Mouse (Mus musculus) kidney, postnatal 0 days (tissue): ENCODE data around the gene Spg20. TPM values are rescaled to one million over a fixed set of nuclear protein-coding genes. Genes with fewer than 3 reads are reported as not detected.

Source experiments
- ATAC-seq: fragments of 200-750 bp; cut with Nextera tagmentation; replicated peaks from 2 replicates; pipeline ENCODE4 v1.8.0; 2017; ENCODE audit warnings: low read depth, moderate number of reproducible peaks, moderate TSS enrichment, moderate library complexity; ENCODE audit not compliant: low FRiP score
- DNase-seq: peaks from one replicate; pipeline ENCODE4 v3.0.0-alpha.2; 2016; ENCODE audit warnings: low spot score
- H3K27ac ChIP-seq: fragments of 300-500 bp; sonication (generic); 2 replicates; pipeline ENCODE4 v1.5.1; 2014; ENCODE audit warnings: mild to moderate bottlenecking
- H3K27me3 ChIP-seq: fragments of 300-500 bp; sonication (generic); 2 replicates; pipeline ENCODE4 v1.6.1; 2014; ENCODE audit warnings: low read length, mixed read lengths; ENCODE audit not compliant: insufficient read depth
- H3K36me3 ChIP-seq: fragments of 300-500 bp; sonication (generic); 2 replicates; pipeline ENCODE4 v1.6.1; 2014; ENCODE audit warnings: low read length, mixed read lengths; ENCODE audit not compliant: insufficient read depth
- H3K4me1 ChIP-seq: fragments of 300-500 bp; sonication (generic); replicated peaks from 2 replicates; pipeline ENCODE4 v1.6.1; 2014; ENCODE audit warnings: antibody characterized with exemption, low read length, mixed read lengths; ENCODE audit not compliant: insufficient read depth
- H3K4me2 ChIP-seq: fragments of 300-500 bp; sonication (generic); 2 replicates; pipeline ENCODE4 v1.6.1; 2014; ENCODE audit warnings: mild to moderate bottlenecking, low read length, moderate library complexity, mixed read lengths
- H3K4me3 ChIP-seq: fragments of 300-500 bp; sonication (generic); replicated peaks from 2 replicates; pipeline ENCODE4 v1.5.1; 2014; ENCODE audit warnings: low read depth, low read length
- H3K9ac ChIP-seq: fragments of 300-500 bp; sonication (generic); 2 replicates; pipeline ENCODE4 v1.6.1; 2014; ENCODE audit warnings: low read depth, low read length
- H3K9me3 ChIP-seq: fragments of 300-500 bp; sonication (generic); replicated peaks from 2 replicates; pipeline ENCODE4 v1.6.1; 2016; ENCODE audit warnings: low read length, inconsistent platforms, mixed read lengths
- CTCF ChIP-seq: IDR thresholded peaks from 2 replicates; pipeline ENCODE4 v1.5.1; 2016; ENCODE audit warnings: antibody characterized with exemption, low read depth, mild to moderate bottlenecking, moderate library complexity
- WGBS: fragments of 180-500 bp; shearing (Covaris S2); extraction: QIAGEN DNeasy Blood & Tissue Kit; methylation state at CpG from one replicate; pipeline ENCODE4 v1.1.7; 2014; 5-methylcytosine and 5-hydroxymethylcytosine counted together
- microRNA-seq: library from miRNA; unstranded; fragments of <30 nt; microRNA quantifications from one replicate; pipeline ENCODE4, GENCODE M21; 2016
- polyA plus RNA-seq: library from polyadenylated mRNA; unstranded; fragments of >200 nt; fragmentation: Nextera tagmentation; extraction: Ambion mirVana; gene quantifications from 2 replicates; pipeline ENCODE4 v1.2.1, GENCODE M21; 2015

Spg20 gene
- polyA plus RNA-seq, 1 experiment from 2014 or later: 29.5 TPM

DNA sequence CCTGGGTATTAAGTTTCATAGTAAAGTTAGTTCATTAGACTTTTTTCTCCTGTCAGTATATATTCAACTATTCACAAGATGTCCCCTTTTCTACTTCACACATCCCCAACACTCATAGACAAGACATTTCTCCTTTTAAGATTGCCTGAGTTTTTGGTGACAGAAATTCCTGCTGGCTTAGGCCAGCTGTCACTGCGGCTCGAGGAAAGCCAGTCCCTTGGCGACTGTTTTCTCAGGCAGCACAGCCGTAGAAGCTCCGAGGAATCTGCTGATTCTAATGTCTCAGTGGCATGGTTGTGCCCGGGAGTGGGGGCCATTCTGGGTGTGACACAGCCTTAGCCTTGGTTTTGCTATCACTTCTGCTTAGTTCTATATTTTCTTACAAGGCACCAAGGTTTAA lies 65.4 kb downstream of the Spg20 start:
- H3K27me3 ChIP-seq: no peaks in the 10 kb centered on the region
- no peak for TF ChIP-seq CTCF
- ATAC-seq (no peak), DNase-seq (no peak)
- no peaks in the 10 kb centered on the region for H3K36me3 ChIP-seq
- H3K27ac ChIP-seq: no peak overlapping the region
- no peak overlapping the region for H3K4me3 ChIP-seq
- H3K9ac ChIP-seq: no peak overlapping the region
- 0 out of 2 replicates have a peak, but pooled peaks cover 4% of the 10 kb centered on the region for H3K4me1 ChIP-seq
- H3K9me3 ChIP-seq: no peaks in the 10 kb centered on the region
- H3K4me2 ChIP-seq: no peak overlapping the region
- WGBS: 57% methylated on average over 6 of the region's 6 CpGs

GRCm38 (mm10) chr3:55181766-55182165 lies 69.9 kb downstream of the Spg20 start, which contains the start of gene Sohlh2:
Sohlh2 (plus strand) TSS chr3:55182028.
- no peak within 1 kb of the TSS for H3K4me2 ChIP-seq
- H3K36me3 ChIP-seq: no peaks in the 10 kb centered on the region
- no peak for DNase-seq
- no peak within 1 kb of the TSS for H3K27ac ChIP-seq
- no peaks in the 10 kb centered on the region for H3K27me3 ChIP-seq
- 95% methylated on average over 22 of the region's 22 CpGs for WGBS
- H3K9ac ChIP-seq: no peak within 1 kb of the TSS
- no peak within 1 kb of the TSS for H3K4me3 ChIP-seq
- ATAC-seq: no peak
- H3K4me1 ChIP-seq: no peaks in the 10 kb centered on the region
- no peaks in the 10 kb centered on the region for H3K9me3 ChIP-seq
- TF ChIP-seq CTCF: no peak

Small RNA genes lying within 50 kb of the gene (microRNA-seq; reads per million reads assigned to microRNA genes)
- not detected for gene Gm22029

Other genes with a start within 250 kb of the Spg20 start
- not detected in 2 replicates for gene Sertm1, start 196.2 kb upstream of the Spg20 start, polyA plus RNA-seq
- gene Ccna1, start 56.6 kb upstream of the Spg20 start, polyA plus RNA-seq: 1.4 and 1.6 TPM in 2 replicates
- 0.20 and 0.28 TPM in 2 replicates for gene Ccdc169, start 25.2 kb downstream of the Spg20 start, polyA plus RNA-seq
- not detected in 2 replicates for gene Sohlh2, start 69.9 kb downstream of the Spg20 start, polyA plus RNA-seq
- gene Dclk1, start 130.3 kb downstream of the Spg20 start, polyA plus RNA-seq: 18.3 and 27.5 TPM in 2 replicates